Mouse (Mus musculus) pancreas, adult 10 weeks (tissue): ENCODE results near the gene Olfr1436. TPM values are rescaled to one million over a fixed set of nuclear protein-coding genes. Genes with fewer than 3 reads are reported as not detected.

Experiments
- polyA plus RNA-seq: library from polyadenylated mRNA; stranded (reverse); fragments of 350-450 nt; fragmentation: Illumina TruSeq; extraction: RNeasy Lipid Tissue Mini Kit (QIAGEN cat#74804); gene quantifications from one replicate; pipeline ENCODE4 v1.2.3, GENCODE M21; 2015; ENCODE audit warnings: low read depth, low replicate concordance; ENCODE audit not compliant: insufficient read depth

The Olfr1436 gene
- not detected for polyA plus RNA-seq

DNA sequence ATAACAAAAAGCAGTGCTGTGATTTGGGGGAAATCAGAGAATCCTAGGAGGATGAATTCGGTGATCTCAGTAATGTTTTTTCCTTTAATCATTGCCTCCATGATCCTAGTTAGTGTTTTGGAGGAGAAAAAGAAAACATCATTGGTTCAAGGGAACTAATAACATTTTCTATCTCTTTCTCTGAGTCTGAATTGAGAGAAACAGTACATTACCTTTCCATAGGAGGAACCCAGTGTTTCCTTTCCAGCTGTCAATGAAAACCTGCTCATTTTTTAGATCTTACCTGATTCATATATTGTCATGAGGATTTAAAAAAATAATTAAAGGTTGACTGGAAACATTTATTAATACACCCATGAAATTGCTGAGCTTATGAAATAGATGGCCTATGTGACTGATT is at the start of gene Olfr1436:
Olfr1436 (minus strand) TSS at position 101 of the 400 bp plus-strand sequence.

DNA sequence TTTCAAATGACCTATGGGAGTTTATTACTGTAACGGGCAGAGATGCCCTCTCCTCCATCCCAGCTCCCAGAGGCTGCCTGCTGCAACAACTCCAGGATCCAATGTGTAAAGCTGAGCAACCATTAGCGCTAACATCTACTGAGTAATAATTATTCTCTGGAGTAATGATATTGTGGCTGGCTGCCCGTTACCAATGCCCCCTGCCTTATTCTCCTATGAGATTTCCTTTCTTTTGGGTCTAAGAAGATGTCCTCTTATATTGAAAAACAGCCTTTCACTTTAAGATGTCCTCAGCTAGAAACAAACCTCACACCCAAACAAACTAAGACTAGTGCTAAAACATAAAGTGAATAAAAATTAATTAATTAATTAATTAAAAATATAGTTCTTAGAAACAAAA is 36.9 kb upstream of the Olfr1436 start, which contains the start of gene Olfr1438-ps1:
Olfr1438-ps1 (minus strand) TSS at position 101 of the 400 bp plus-strand sequence.

DNA sequence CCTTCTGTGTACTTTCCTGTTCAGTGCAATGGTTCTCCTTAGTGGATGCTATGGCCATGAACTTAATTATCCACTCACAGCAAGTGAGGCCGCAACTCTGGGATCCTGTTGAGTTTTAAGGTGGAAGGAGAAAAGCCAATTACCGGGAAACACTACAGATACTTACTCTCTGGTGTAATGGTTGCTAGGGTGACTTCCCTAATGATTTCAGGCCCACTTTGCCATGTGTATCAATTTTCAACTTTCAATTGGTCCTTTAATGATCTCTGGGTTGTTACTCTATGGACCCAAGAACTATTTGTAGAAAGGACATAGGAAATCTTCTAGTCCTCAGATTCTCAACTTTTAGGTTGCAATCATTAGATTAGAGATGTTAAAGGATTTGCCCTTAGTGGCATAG is 26.1 kb upstream of the Olfr1436 start, which contains the start of gene Olfr1437:
Olfr1437 (minus strand) TSS at position 101 of the 400 bp plus-strand sequence.

DNA sequence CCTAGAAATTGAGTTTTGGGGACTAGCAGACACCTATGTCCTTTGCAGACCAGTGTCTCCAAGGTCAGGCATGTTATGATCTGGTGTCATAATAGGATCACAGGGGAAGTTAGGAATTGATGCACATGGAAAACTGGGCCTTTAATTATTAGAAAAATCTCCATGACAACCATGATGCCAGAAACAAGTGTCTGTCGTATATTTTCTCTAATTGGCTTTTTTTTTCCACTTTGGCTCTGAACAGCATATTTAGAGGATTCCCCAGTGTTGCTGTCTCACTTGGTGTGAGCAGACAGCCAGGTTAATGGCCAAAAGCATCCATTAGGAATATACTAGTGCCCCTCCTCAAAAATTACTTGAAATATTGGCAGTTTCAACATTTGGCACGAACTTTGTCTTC is 19.4 kb downstream of the Olfr1436 start, which contains the start of gene Olfr1434:
Olfr1434 (plus strand) TSS at position 301 of the 400 bp plus-strand sequence.

DNA sequence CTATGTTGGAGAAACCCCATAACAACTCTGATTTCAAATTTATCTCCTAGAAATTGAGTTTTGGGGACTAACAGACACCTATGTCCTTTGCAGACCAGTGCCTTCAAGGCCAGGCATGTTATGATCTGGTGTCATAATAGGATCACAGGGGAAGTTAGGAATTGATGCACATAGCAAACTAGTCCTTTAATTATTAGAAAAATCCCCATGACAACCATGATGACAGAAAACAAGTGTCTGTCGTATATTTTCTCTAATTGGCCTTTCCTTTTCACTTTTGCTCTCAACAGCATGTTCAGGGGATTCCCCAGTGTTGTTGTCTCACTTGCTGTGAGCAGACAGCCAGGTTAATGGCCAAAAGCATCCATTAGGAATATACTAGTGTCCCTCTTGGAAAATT is 38.2 kb downstream of the Olfr1436 start, which contains the start of gene Olfr235:
Olfr235 (plus strand) TSS at position 301 of the 400 bp plus-strand sequence.

Other genes starting within 250 kb of the Olfr1436 start
- not detected for gene Olfr1424, start 236.4 kb downstream of the Olfr1436 start, polyA plus RNA-seq
- not detected for gene Olfr1425, start 221.4 kb downstream of the Olfr1436 start, polyA plus RNA-seq
- gene Olfr1426, start 207.1 kb downstream of the Olfr1436 start, polyA plus RNA-seq: not detected
- not detected for gene Olfr1427, start 195.8 kb downstream of the Olfr1436 start, polyA plus RNA-seq
- not detected for gene Olfr1428, start 183.2 kb downstream of the Olfr1436 start, polyA plus RNA-seq
- not detected for gene Olfr76, start 175.9 kb downstream of the Olfr1436 start, polyA plus RNA-seq
- gene Olfr1555-ps1, start 129.0 kb downstream of the Olfr1436 start, polyA plus RNA-seq: not detected
- gene Olfr1431, start 98.5 kb downstream of the Olfr1436 start, polyA plus RNA-seq: not detected
- gene Olfr1432, start 66.5 kb downstream of the Olfr1436 start, polyA plus RNA-seq: not detected
- gene Olfr262, start 57.5 kb downstream of the Olfr1436 start, polyA plus RNA-seq: not detected
- not detected for gene Olfr235, start 38.1 kb downstream of the Olfr1436 start, polyA plus RNA-seq
- gene Olfr1434, start 19.3 kb downstream of the Olfr1436 start, polyA plus RNA-seq: not detected
- not detected for gene Olfr1437, start 26.0 kb upstream of the Olfr1436 start, polyA plus RNA-seq
- not detected for gene Olfr1438-ps1, start 36.8 kb upstream of the Olfr1436 start, polyA plus RNA-seq
- not detected for gene Olfr1440, start 88.1 kb upstream of the Olfr1436 start, polyA plus RNA-seq
- not detected for gene Olfr1441, start 118.3 kb upstream of the Olfr1436 start, polyA plus RNA-seq
- gene Pfpl, start 128.8 kb upstream of the Olfr1436 start, polyA plus RNA-seq: not detected
- gene Mpeg1, start 161.6 kb upstream of the Olfr1436 start, polyA plus RNA-seq: 3.8 TPM
- gene Dtx4, start 202.3 kb upstream of the Olfr1436 start, polyA plus RNA-seq: 5.9 TPM
- 2.0 TPM for gene Fam111a, start 246.6 kb upstream of the Olfr1436 start, polyA plus RNA-seq